Mouse (Mus musculus): Measurements from ENCODE around the gene Dppa3. TPM values are rescaled to one million over a fixed set of nuclear protein-coding genes. Genes with fewer than 3 reads are reported as not detected.

The Dppa3 gene
- polyA plus RNA-seq, 1 experiment from 2014 or later = not detected

- WGBS (ENCODE audit: insufficient replicate concordance) = 74% methylated on average over 12 of the region's 12 CpGs
Observed at GRCm38 (mm10) chr6:122607700-122608099, 18.5 kb upstream of the Dppa3 start.

GRCm38 (mm10) chr6:122608434-122609376 lies 17.5 kb upstream of the Dppa3 start:
- no peak for ATAC-seq (ENCODE audit: low read depth)
- H3K9me3 ChIP-seq (replicated peaks; ENCODE audit: control insufficient read depth, low read length) = no peaks in the 10 kb centered on the region
- peak overlapping the region; percentile 15; the same call in 1 of the 2 replicates for H3K4me2 ChIP-seq (ENCODE audit: low read depth, low read length)
- no peak overlapping the region for H3K9ac ChIP-seq (ENCODE audit: low read depth, low read length)
- no peaks in the 10 kb centered on the region for H3K36me3 ChIP-seq (ENCODE audit: control insufficient read depth, insufficient read depth)
- no peak overlapping the region for H3K4me3 ChIP-seq (ENCODE audit: low read depth, low read length)
- H3K4me1 ChIP-seq (ENCODE audit: control insufficient read depth, low read depth, low read length) = no peaks in the 10 kb centered on the region
- no peaks in the 10 kb centered on the region for H3K27me3 ChIP-seq (ENCODE audit: control insufficient read depth, insufficient read depth, low read depth, low read length)
- WGBS (ENCODE audit: insufficient replicate concordance) = 64% methylated on average over 10 of the region's 10 CpGs
- no peak overlapping the region for H3K27ac ChIP-seq (ENCODE audit: low read length)

More at GRCm38 (mm10) chr6:122607700-122608099, 18.5 kb upstream of the Dppa3 start:
- no peak overlapping the region for H3K4me3 ChIP-seq (ENCODE audit: low read depth, low read length)
- no peak overlapping the region for H3K4me2 ChIP-seq (ENCODE audit: low read depth, low read length)
- H3K27me3 ChIP-seq (ENCODE audit: control insufficient read depth, insufficient read depth, low read depth, low read length) = no peaks in the 10 kb centered on the region
- no peaks in the 10 kb centered on the region for H3K36me3 ChIP-seq (ENCODE audit: control insufficient read depth, insufficient read depth)
- H3K4me1 ChIP-seq (ENCODE audit: control insufficient read depth, low read depth, low read length) = no peaks in the 10 kb centered on the region
- H3K27ac ChIP-seq (ENCODE audit: low read length) = no peak overlapping the region
- no peak for ATAC-seq (ENCODE audit: low read depth)
- H3K9me3 ChIP-seq (replicated peaks; ENCODE audit: control insufficient read depth, low read length) = no peaks in the 10 kb centered on the region
- H3K9ac ChIP-seq (ENCODE audit: low read depth, low read length) = no peak overlapping the region

- 23% methylated on average over 9 of the region's 9 CpGs for WGBS (ENCODE audit: insufficient replicate concordance)
- no peaks in the 10 kb centered on the region for H3K27me3 ChIP-seq (ENCODE audit: control insufficient read depth, insufficient read depth, low read depth, low read length)
- peak overlapping the region; percentile 15; the same call in 1 of the 2 replicates for H3K4me2 ChIP-seq (ENCODE audit: low read depth, low read length)
- no peak overlapping the region for H3K27ac ChIP-seq (ENCODE audit: low read length)
- no peaks in the 10 kb centered on the region for H3K4me1 ChIP-seq (ENCODE audit: control insufficient read depth, low read depth, low read length)
- no peak for ATAC-seq (ENCODE audit: low read depth)
- no peak overlapping the region for H3K9ac ChIP-seq (ENCODE audit: low read depth, low read length)
- no peaks in the 10 kb centered on the region for H3K36me3 ChIP-seq (ENCODE audit: control insufficient read depth, insufficient read depth)
- H3K4me3 ChIP-seq (ENCODE audit: low read depth, low read length) = no peak overlapping the region
- no peaks in the 10 kb centered on the region for H3K9me3 ChIP-seq (replicated peaks; ENCODE audit: control insufficient read depth, low read length)
Observed at GRCm38 (mm10) chr6:122609377-122609728, 16.9 kb upstream of the Dppa3 start.

- peak; percentile 59 for ATAC-seq (ENCODE audit: low read depth)
- no peak within 1 kb of the TSS for H3K4me3 ChIP-seq (ENCODE audit: low read depth, low read length)
- H3K4me2 ChIP-seq (ENCODE audit: low read depth, low read length) = peak within 1 kb of the TSS; percentile 15; the same call in 1 of the 2 replicates
- WGBS (ENCODE audit: insufficient replicate concordance) = 22% methylated on average over 14 of the region's 14 CpGs
- no peaks in the 10 kb centered on the region for H3K36me3 ChIP-seq (ENCODE audit: control insufficient read depth, insufficient read depth)
- no peaks in the 10 kb centered on the region for H3K27me3 ChIP-seq (ENCODE audit: control insufficient read depth, insufficient read depth, low read depth, low read length)
- H3K27ac ChIP-seq (ENCODE audit: low read length) = no peak within 1 kb of the TSS
- H3K9ac ChIP-seq (ENCODE audit: low read depth, low read length) = no peak within 1 kb of the TSS
- no peaks in the 10 kb centered on the region for H3K4me1 ChIP-seq (ENCODE audit: control insufficient read depth, low read depth, low read length)
- H3K9me3 ChIP-seq (replicated peaks; ENCODE audit: control insufficient read depth, low read length) = no peaks in the 10 kb centered on the region
Observed at GRCm38 (mm10) chr6:122609771-122610170, 16.4 kb upstream of the Dppa3 start, which contains the start of gene Gdf3. Gene Gdf3, minus strand, starts transcription at chr6:122610087.

GRCm38 (mm10) chr6:122612426-122612825 lies 13.8 kb upstream of the Dppa3 start:
- Histone ChIP-seq H3K9me3 (replicated peaks; ENCODE audit: control insufficient read depth, low read length) (no peaks in the 10 kb centered on the region), H3K4me2 (ENCODE audit: low read depth, low read length) (no peak overlapping the region), H3K36me3 (ENCODE audit: control insufficient read depth, insufficient read depth) (no peaks in the 10 kb centered on the region), H3K27me3 (ENCODE audit: control insufficient read depth, insufficient read depth, low read depth, low read length) (no peaks in the 10 kb centered on the region), H3K4me3 (ENCODE audit: low read depth, low read length) (no peak overlapping the region), H3K27ac (ENCODE audit: low read length) (no peak overlapping the region), H3K4me1 (ENCODE audit: control insufficient read depth, low read depth, low read length) (no peaks in the 10 kb centered on the region), H3K9ac (ENCODE audit: low read depth, low read length) (no peak overlapping the region)
- ATAC-seq (ENCODE audit: low read depth) = no peak
- 61% methylated on average over 4 of the region's 4 CpGs for WGBS (ENCODE audit: insufficient replicate concordance)

GRCm38 (mm10) chr6:122614047-122614446 lies 12.2 kb upstream of the Dppa3 start:
- 37% methylated on average over 2 of the region's 2 CpGs for WGBS (ENCODE audit: insufficient replicate concordance)
- no peak for ATAC-seq (ENCODE audit: low read depth)
- Histone ChIP-seq H3K36me3 (ENCODE audit: control insufficient read depth, insufficient read depth) (no peaks in the 10 kb centered on the region), H3K4me1 (ENCODE audit: control insufficient read depth, low read depth, low read length) (no peaks in the 10 kb centered on the region), H3K27ac (ENCODE audit: low read length) (no peak overlapping the region), H3K27me3 (ENCODE audit: control insufficient read depth, insufficient read depth, low read depth, low read length) (no peaks in the 10 kb centered on the region), H3K9ac (ENCODE audit: low read depth, low read length) (no peak overlapping the region), H3K4me3 (ENCODE audit: low read depth, low read length) (no peak overlapping the region), H3K9me3 (replicated peaks; ENCODE audit: control insufficient read depth, low read length) (no peaks in the 10 kb centered on the region), H3K4me2 (ENCODE audit: low read depth, low read length) (no peak overlapping the region)

- Histone ChIP-seq H3K4me2 (ENCODE audit: low read depth, low read length) (no peak overlapping the region), H3K4me3 (ENCODE audit: low read depth, low read length) (no peak overlapping the region), H3K27me3 (ENCODE audit: control insufficient read depth, insufficient read depth, low read depth, low read length) (no peaks in the 10 kb centered on the region), H3K27ac (ENCODE audit: low read length) (no peak overlapping the region), H3K9me3 (replicated peaks; ENCODE audit: control insufficient read depth, low read length) (no peaks in the 10 kb centered on the region), H3K36me3 (ENCODE audit: control insufficient read depth, insufficient read depth) (no peaks in the 10 kb centered on the region), H3K9ac (ENCODE audit: low read depth, low read length) (no peak overlapping the region), H3K4me1 (ENCODE audit: control insufficient read depth, low read depth, low read length) (no peaks in the 10 kb centered on the region)
- no peak for ATAC-seq (ENCODE audit: low read depth)
- WGBS (ENCODE audit: insufficient replicate concordance) = 40% methylated on average over 3 of the region's 3 CpGs
Observed at GRCm38 (mm10) chr6:122616022-122616421, 10.2 kb upstream of the Dppa3 start.

GRCm38 (mm10) chr6:122621066-122621465 lies 5.1 kb upstream of the Dppa3 start:
- no peaks in the 10 kb centered on the region for H3K27me3 ChIP-seq (ENCODE audit: control insufficient read depth, insufficient read depth, low read depth, low read length)
- no peak overlapping the region for H3K9ac ChIP-seq (ENCODE audit: low read depth, low read length)
- H3K36me3 ChIP-seq (ENCODE audit: control insufficient read depth, insufficient read depth) = no peaks in the 10 kb centered on the region
- no peaks in the 10 kb centered on the region for H3K9me3 ChIP-seq (replicated peaks; ENCODE audit: control insufficient read depth, low read length)
- 75% methylated on average over 6 of the region's 6 CpGs for WGBS (ENCODE audit: insufficient replicate concordance)
- H3K4me2 ChIP-seq (ENCODE audit: low read depth, low read length) = no peak overlapping the region
- peak; percentile 61 for ATAC-seq (ENCODE audit: low read depth)
- H3K27ac ChIP-seq (ENCODE audit: low read length) = no peak overlapping the region
- no peak overlapping the region for H3K4me3 ChIP-seq (ENCODE audit: low read depth, low read length)
- H3K4me1 ChIP-seq (ENCODE audit: control insufficient read depth, low read depth, low read length) = no peaks in the 10 kb centered on the region

- Histone ChIP-seq H3K4me2 (ENCODE audit: low read depth, low read length) (no peak overlapping the region), H3K9me3 (replicated peaks; ENCODE audit: control insufficient read depth, low read length) (no peaks in the 10 kb centered on the region), H3K27me3 (ENCODE audit: control insufficient read depth, insufficient read depth, low read depth, low read length) (no peaks in the 10 kb centered on the region), H3K4me3 (ENCODE audit: low read depth, low read length) (no peak overlapping the region), H3K4me1 (ENCODE audit: control insufficient read depth, low read depth, low read length) (no peaks in the 10 kb centered on the region), H3K9ac (ENCODE audit: low read depth, low read length) (no peak overlapping the region), H3K27ac (ENCODE audit: low read length) (no peak overlapping the region), H3K36me3 (ENCODE audit: control insufficient read depth, insufficient read depth) (no peaks in the 10 kb centered on the region)
- ATAC-seq (ENCODE audit: low read depth) = no peak
- WGBS (ENCODE audit: insufficient replicate concordance) = 45% methylated on average over 5 of the region's 5 CpGs
Observed at GRCm38 (mm10) chr6:122624480-122624879, 1.7 kb upstream of the Dppa3 start.
